Mouse (Mus musculus) inflammation-experienced regulatory T-cells, adult 6 months (primary cell): ENCODE measurements at regions not wholly inside any gene's neighbourhood (a gene's known extent, or its start where the extent isn't known, plus 50 kb on each side); places are given as distances from the start of the nearest gene placed in this dataset.

Source experiments
- ATAC-seq: one replicate; pipeline ENCODE4 v1.8.0; 2017

- no peak for ATAC-seq
Observed at GRCm38 (mm10) chr12:91963239-91963638, 114.3 kb upstream of the Sel1l start.

DNA sequence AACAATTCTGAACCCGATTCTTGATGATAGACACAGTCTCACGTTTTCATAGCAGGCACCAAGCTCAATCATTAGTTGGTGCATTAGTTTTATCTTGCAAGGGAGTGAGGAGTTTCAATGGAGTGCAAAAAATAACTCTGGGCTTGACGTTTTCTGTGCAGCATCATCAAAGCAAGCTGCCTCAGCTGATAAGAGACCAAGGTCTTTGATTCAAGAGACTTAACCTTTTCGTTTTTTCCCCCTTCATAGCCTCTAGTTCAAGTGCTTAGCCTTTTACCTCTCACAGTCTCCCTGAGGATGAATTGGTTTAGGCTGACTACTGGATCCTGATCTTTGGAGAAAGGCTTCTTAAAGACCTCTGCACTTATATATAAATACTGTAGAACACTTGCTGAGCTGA lies 109.1 kb upstream of the Sel1l start:
- no peak for ATAC-seq

DNA sequence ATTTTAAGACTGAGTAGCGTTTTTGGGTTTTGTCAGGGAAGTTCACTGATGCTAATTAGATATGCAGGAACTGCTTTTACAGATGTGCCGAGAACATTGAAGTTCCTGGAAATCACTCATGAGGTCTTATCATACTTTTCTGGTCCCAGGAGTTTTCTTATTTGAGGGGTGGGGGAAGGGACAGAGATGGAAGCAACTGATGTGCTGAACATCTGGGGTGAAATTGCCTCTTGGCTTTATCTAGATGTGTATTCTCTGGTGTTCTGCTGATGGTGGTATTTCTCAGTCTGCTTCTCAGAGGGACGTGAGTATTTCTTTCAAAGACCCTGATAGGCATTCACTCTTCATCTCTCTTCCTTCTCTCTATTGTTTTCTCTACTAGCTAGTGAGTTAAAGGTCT lies 107.5 kb upstream of the Sel1l start:
- no peak for ATAC-seq

- ATAC-seq, result no peak
Observed at GRCm38 (mm10) chr12:91948602-91949167, 99.7 kb upstream of the Sel1l start.

- ATAC-seq, result no peak
Observed at GRCm38 (mm10) chr12:91947998-91948397, 99.0 kb upstream of the Sel1l start.

GRCm38 (mm10) chr12:91946541-91946940 lies 97.6 kb upstream of the Sel1l start:
- no peak for ATAC-seq

- ATAC-seq, result no peak
Observed at GRCm38 (mm10) chr12:91932490-91933361, 83.8 kb upstream of the Sel1l start.

DNA sequence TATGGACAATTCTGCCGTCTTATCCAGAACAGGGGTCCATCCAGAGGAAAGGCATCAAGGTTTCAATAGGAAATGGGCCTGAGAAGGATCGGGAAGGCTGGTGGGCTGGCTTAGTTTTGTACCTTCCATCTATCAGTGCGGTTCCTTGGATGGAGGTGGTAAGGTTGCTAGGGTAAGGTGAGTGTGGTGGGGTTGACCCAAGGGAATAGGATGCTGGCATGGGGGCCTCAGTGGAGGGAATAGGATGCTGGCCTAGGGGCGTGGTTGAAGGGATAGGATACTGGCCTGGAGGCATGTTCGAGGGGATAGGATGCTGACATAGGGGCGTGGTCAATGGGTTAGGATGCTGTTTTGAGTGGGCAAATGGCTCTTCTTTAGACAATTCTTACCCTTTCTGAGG lies 82.6 kb upstream of the Sel1l start:
- no peak for ATAC-seq

- ATAC-seq, result no peak
Observed at GRCm38 (mm10) chr12:91929386-91930054, 80.6 kb upstream of the Sel1l start.

- no peak for ATAC-seq
Observed at GRCm38 (mm10) chr12:91927576-91927975, 78.6 kb upstream of the Sel1l start.

DNA sequence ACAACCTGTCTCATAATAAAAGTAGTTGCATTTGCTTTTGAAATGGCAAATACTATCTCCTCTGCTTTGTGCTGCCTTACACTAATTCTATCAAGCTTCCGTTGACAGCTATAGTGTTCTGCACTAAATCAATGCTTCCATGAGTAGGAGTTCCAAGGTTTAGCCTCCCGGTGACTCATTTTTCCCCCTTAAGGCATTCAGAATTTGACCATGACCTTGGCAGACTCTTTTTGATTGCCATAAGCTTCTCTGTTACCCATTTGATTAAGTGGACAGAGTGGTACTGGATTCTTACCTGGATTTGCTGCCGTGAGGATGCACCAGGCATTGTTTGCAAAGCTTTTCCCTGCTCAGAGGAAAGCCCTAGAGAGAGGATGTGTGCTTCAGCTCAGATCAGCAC lies 66.5 kb upstream of the Sel1l start:
- ATAC-seq, result no peak

DNA sequence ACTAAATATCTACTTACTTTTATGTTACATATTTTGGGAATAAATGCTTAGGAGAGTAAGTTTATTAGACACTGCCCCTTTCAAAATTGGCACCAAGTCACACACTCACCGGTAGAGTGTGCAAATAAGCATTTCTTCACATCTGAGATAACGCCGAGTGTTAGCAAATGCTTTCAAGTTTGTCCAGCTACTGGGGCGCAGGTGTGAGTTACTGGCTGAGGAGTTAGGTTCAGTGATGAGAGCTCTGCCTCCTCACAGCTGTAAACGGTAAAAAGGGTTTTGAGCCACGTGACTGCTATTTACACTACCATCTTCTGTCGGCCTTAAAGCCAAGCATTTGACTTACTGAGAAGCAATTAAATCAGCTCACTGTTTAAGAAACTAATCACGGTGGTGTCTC lies 61.6 kb upstream of the Sel1l start:
- no peak for ATAC-seq
